Mouse (Mus musculus) ES-Bruce4 (cell line): ENCODE data around the gene Medag.

ENCODE experiments used
- CTCF ChIP-seq: IDR thresholded peaks from one replicate; pipeline ENCODE4 v1.8.1; 2011; ENCODE audit warnings: low read depth, low read length
- EP300 ChIP-seq: IDR thresholded peaks from 2 replicates; pipeline ENCODE4 v1.6.1; 2011; ENCODE audit warnings: low read depth, low read length; ENCODE audit not compliant: insufficient read depth
- POLR2A ChIP-seq: IDR thresholded peaks from one replicate; pipeline ENCODE4 v1.8.1; 2011; ENCODE audit warnings: low read length; ENCODE audit not compliant: insufficient read depth

GRCm38 (mm10) chr5:149389548-149390211 lies 21.9 kb upstream of the Medag start:
- TF ChIP-seq EP300 (no peak), CTCF (no peak), POLR2A (no peak)
